Mouse (Mus musculus): Measurements from ENCODE around the gene Elovl5. TPM values are rescaled to one million over a fixed set of nuclear protein-coding genes. Genes with fewer than 3 reads are reported as not detected.

Gene Elovl5
- polyA plus RNA-seq, 1 experiment from 2014 or later, result 93.2 TPM

Other genes with a start within 250 kb of the Elovl5 start
- 24.0 and 24.2 TPM in 2 replicates for gene Gclc, start 162.8 kb upstream of the Elovl5 start, polyA plus RNA-seq (2015; fragmentation: Nextera tagmentation; extraction: Ambion mirVana)
- gene Gcm1, start 134.6 kb downstream of the Elovl5 start, polyA plus RNA-seq (2015; fragmentation: Nextera tagmentation; extraction: Ambion mirVana), result 0.55 and 1.2 TPM in 2 replicates
- gene Fbxo9, start 191.7 kb downstream of the Elovl5 start, polyA plus RNA-seq (2015; fragmentation: Nextera tagmentation; extraction: Ambion mirVana), result 38.4 and 40.1 TPM in 2 replicates
- 24.2 and 25.0 TPM in 2 replicates for gene Ick, start 191.8 kb downstream of the Elovl5 start, polyA plus RNA-seq (2015; fragmentation: Nextera tagmentation; extraction: Ambion mirVana)